Mouse (Mus musculus) ES-E14 (cell line): ENCODE results near the gene 1700008O03Rik.

Experiments used
- CHD2 ChIP-seq: IDR thresholded peaks from 2 replicates; pipeline ENCODE4 v1.6.1; 2014; ENCODE audit warnings: mild to moderate bottlenecking, low read depth, low read length, inconsistent platforms
- HCFC1 ChIP-seq: IDR thresholded peaks from 2 replicates; pipeline ENCODE4 v1.6.1; 2012; ENCODE audit warnings: low read length, inconsistent platforms, borderline replicate concordance; ENCODE audit not compliant: insufficient read depth
- ZC3H11A ChIP-seq: IDR thresholded peaks from 2 replicates; pipeline ENCODE4 v1.6.1; 2012; ENCODE audit warnings: low read depth, mild to moderate bottlenecking, inconsistent platforms, low read length, borderline replicate concordance
- ZNF384 ChIP-seq: IDR thresholded peaks from 2 replicates; pipeline ENCODE4 v1.6.1; 2012; ENCODE audit warnings: low read depth, low read length, inconsistent platforms

- TF ChIP-seq CHD2 (no peak), ZC3H11A (no peak), ZNF384 (no peak), HCFC1 (no peak)
These were observed 3.1 kb downstream of the 1700008O03Rik start for GRCm38 (mm10) chr7:44382541-44382940.
